Mouse (Mus musculus): ENCODE measurements around the gene Cd82.

DNA sequence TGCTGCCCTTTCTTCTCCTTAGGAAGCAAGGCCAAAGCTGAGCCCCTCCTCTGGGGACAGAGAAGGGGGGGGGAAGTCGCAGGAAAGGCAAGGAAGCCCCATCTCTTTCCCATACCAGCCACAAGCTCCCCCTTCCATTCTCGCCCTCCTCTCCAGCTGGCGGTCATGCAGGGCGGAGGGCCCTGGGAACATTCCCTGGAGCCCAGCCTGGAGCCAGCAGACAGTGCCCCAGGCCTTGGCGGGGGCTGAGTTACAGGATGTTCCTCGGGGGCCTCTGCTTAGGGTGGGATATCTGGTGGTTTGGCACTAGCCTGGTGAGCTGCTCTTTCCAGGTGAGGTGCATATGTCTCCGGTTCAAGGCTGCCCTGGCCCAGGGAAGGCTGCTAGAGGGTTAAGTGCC, 49.2 kb upstream of the Cd82 start:
- TF ChIP-seq GATA1 (IDR thresholded peaks at IDR 0.05; ENCODE audit: low read length) (no peak), TAL1 (IDR thresholded peaks at IDR 0.05; ENCODE audit: low read length) (no peak)
